Mouse (Mus musculus): ENCODE data around the gene Map7.

GRCm38 (mm10) chr10:20234466-20234865 is 86.2 kb downstream of the Map7 start:
- no peak for TF ChIP-seq POLR2A (IDR thresholded peaks at IDR 0.05; ENCODE audit: low read depth, low read length)
- no peak for TF ChIP-seq CTCF (IDR thresholded peaks at IDR 0.05; ENCODE audit: borderline replicate concordance, insufficient read depth, low read length)
